Mouse (Mus musculus) liver, embryonic 14.5 days (tissue): Measurements from ENCODE around the gene Armh1.

ENCODE experiments used
- CTCF ChIP-seq: IDR thresholded peaks from 2 replicates; pipeline ENCODE4 v1.5.1; 2016; ENCODE audit warnings: antibody characterized with exemption, low read depth, control low read depth
- EP300 ChIP-seq: IDR thresholded peaks from 2 replicates; pipeline ENCODE4 v1.6.1; 2016; ENCODE audit warnings: antibody characterized with exemption, low read depth

- no peak for TF ChIP-seq CTCF
- no peak for TF ChIP-seq EP300
Observed at GRCm38 (mm10) chr4:117272459-117272858, 20.5 kb upstream of the Armh1 start.
